Mouse (Mus musculus) liver, embryonic 16.5 days (tissue): ENCODE data around the gene Rassf5. TPM values are rescaled to one million over a fixed set of nuclear protein-coding genes. Genes with fewer than 3 reads are reported as not detected.
A peak's percentile ranks its signal among the peaks of the same experiment; 100 is the strongest.
"Not testable (repeated sequence)": the region's sequence is repeated elsewhere in the genome, so short reads cannot be mapped to it uniquely, and the experiment has no call there.

Source experiments
- ATAC-seq: fragments of 200-750 bp; cut with Nextera tagmentation; 2 replicates; pipeline ENCODE4 v1.8.0; 2017; ENCODE audit warnings: low read depth, mild to moderate bottlenecking, moderate number of reproducible peaks, moderate library complexity
- H3K27ac ChIP-seq: fragments of 300-500 bp; sonication (generic); 2 replicates; pipeline ENCODE4 v1.5.1; 2014; ENCODE audit warnings: mild to moderate bottlenecking, low read length
- H3K27me3 ChIP-seq: fragments of 300-500 bp; sonication (generic); 2 replicates; pipeline ENCODE4 v1.6.1; 2014; ENCODE audit warnings: low read depth, low read length, mixed read lengths; ENCODE audit not compliant: control insufficient read depth, insufficient read depth
- H3K36me3 ChIP-seq: fragments of 300-500 bp; sonication (generic); 2 replicates; pipeline ENCODE4 v1.6.1; 2014; ENCODE audit warnings: mild to moderate bottlenecking; ENCODE audit not compliant: control insufficient read depth, insufficient read depth
- H3K4me1 ChIP-seq: fragments of 300-500 bp; sonication (generic); 2 replicates; pipeline ENCODE4 v1.6.1; 2014; ENCODE audit warnings: low read depth, low read length, mixed read lengths; ENCODE audit not compliant: control insufficient read depth
- H3K4me2 ChIP-seq: fragments of 300-500 bp; sonication (generic); 2 replicates; pipeline ENCODE4 v1.6.1; 2014; ENCODE audit warnings: low read depth, low read length, mixed read lengths
- H3K4me3 ChIP-seq: fragments of 300-500 bp; sonication (generic); 2 replicates; pipeline ENCODE4 v1.5.1; 2014; ENCODE audit warnings: low read depth, mild to moderate bottlenecking, low read length
- H3K9ac ChIP-seq: fragments of 300-500 bp; sonication (generic); 2 replicates; pipeline ENCODE4 v1.6.1; 2014; ENCODE audit warnings: low read depth, low read length
- H3K9me3 ChIP-seq: fragments of 300-500 bp; sonication (generic); replicated peaks from 2 replicates; pipeline ENCODE4 v1.6.1; 2016; ENCODE audit warnings: low read length; ENCODE audit not compliant: control insufficient read depth
- WGBS: fragments of 180-500 bp; shearing (Covaris S2); extraction: QIAGEN DNeasy Blood & Tissue Kit; methylation state at CpG from one replicate; pipeline ENCODE4 v1.1.7; 2014; ENCODE audit not compliant: insufficient replicate concordance; 5-methylcytosine and 5-hydroxymethylcytosine counted together
- polyA plus RNA-seq: library from polyadenylated mRNA; unstranded; fragments of >200 nt; fragmentation: Nextera tagmentation; extraction: Ambion mirVana; gene quantifications from 2 replicates; pipeline ENCODE4 v1.2.1, GENCODE M21; 2015

Rassf5 gene
- polyA plus RNA-seq, 1 experiment from 2014 or later = 6.8 TPM

DNA sequence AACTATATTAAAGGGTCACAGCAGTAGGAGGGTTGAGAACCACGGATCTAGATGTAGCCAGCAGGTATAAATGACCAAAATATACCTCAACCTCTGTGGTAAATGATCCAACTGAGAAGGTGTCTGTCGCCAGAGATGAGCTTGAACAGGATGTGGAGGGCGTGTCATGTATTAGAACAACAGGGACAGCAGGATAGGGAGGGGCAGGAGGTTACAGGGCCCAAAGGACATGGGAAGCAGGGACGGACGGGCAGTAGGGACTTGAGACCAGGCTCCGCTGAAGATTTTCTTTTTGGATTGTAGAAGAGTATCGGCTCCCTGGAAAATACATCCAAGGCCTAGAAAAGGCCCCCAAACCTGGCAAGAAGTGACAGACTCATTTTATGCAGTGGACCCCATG lies 72.1 kb downstream of the Rassf5 start:
- Histone ChIP-seq H3K4me3 (no peak overlapping the region), H3K9me3 (no peaks in the 10 kb centered on the region), H3K36me3 (peaks cover 36% of the 10 kb centered on the region), H3K4me2 (no peak overlapping the region), H3K4me1 (no peaks in the 10 kb centered on the region), H3K9ac (no peak overlapping the region), H3K27ac (no peak overlapping the region), H3K27me3 (no peaks in the 10 kb centered on the region)
- WGBS = 72% methylated on average over 7 of the region's 7 CpGs
- no peak for ATAC-seq

- 84% methylated on average over 10 of the region's 10 CpGs for WGBS
- no peak overlapping the region for H3K9ac ChIP-seq
These were observed 77.4 kb downstream of the Rassf5 start for GRCm38 (mm10) chr1:131167612-131168011.

GRCm38 (mm10) chr1:131164427-131164826 lies 80.6 kb downstream of the Rassf5 start:
- 82% methylated on average over 6 of the region's 6 CpGs for WGBS
- Histone ChIP-seq H3K27me3 (no peaks in the 10 kb centered on the region), H3K4me3 (no peak overlapping the region), H3K36me3 (peaks cover 43% of the 10 kb centered on the region), H3K4me1 (no peaks in the 10 kb centered on the region), H3K27ac (no peak overlapping the region), H3K9ac (no peak overlapping the region), H3K4me2 (no peak overlapping the region), H3K9me3 (no peaks in the 10 kb centered on the region)
- ATAC-seq = no peak

More at GRCm38 (mm10) chr1:131167612-131168011, 77.4 kb downstream of the Rassf5 start:
- Histone ChIP-seq H3K9me3 (no peaks in the 10 kb centered on the region), H3K27me3 (no peaks in the 10 kb centered on the region), H3K4me1 (no peaks in the 10 kb centered on the region), H3K36me3 (peaks cover 43% of the 10 kb centered on the region), H3K4me2 (no peak overlapping the region), H3K27ac (no peak overlapping the region), H3K4me3 (no peak overlapping the region)
- ATAC-seq = no peak

DNA sequence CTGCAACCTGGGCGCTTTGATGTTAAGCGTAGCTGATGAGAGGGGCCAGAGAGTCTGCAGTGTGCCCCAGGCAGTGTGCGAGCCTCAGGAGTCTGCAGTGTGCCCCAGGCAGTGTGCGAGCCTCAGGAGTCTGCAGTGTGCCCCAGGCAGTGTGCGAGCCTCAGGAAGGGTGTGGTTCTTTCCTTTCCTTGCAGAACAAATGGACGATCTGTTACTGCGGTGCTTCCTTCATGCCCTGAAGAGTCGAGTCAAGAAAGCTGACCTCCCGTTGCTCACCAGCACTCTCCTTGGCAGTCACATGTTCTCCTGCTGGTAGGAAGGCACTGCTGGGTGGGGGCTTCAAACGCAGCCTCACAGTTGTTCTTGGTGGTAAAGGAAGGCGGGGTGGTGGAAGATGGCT lies 84.0 kb downstream of the Rassf5 start:
- Histone ChIP-seq H3K27ac (no peak overlapping the region), H3K4me1 (no peaks in the 10 kb centered on the region), H3K27me3 (no peaks in the 10 kb centered on the region), H3K9ac (no peak overlapping the region), H3K9me3 (no peaks in the 10 kb centered on the region), H3K4me3 (no peak overlapping the region), H3K4me2 (no peak overlapping the region), H3K36me3 (peaks cover 23% of the 10 kb centered on the region)
- ATAC-seq = 0 out of 2 replicates have a peak, but pooled peaks have one; percentile 23
- 38% methylated on average over 11 of the region's 11 CpGs for WGBS

DNA sequence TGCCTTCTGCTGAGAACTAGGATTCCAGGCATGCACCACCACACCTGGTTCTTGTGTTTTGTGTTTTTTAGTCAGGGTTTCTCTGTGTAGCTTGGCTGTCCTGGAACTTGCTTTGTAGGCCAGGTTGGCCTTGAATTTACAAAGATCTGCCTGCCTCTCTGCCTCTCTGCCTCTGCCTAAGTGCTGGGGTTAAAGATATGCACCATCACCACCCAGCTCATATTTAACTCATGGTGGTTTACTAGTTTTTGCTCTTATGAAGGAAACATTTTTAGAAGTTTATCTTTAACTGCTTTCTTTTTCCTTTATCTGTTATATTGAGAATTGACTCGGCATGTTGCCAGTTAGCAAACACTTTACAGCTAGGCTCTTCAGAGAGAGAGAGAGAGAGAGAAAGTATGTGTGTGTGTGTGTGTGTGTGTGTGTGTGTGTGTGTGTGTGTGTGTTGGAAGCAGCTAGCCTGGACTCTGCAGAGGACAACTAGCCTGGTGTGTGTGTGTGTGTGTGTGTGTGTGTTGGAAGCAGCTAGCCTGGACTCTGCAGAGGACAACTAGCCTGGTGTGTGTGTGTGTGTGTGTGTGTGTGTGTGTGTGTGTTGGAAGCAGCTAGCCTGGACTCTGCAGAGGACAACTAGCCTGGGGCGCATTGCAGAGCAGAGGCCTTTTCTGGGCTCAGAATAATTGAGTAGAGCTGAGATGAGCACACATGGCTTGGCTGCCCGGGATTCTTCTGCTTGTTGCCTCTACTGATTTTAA lies 85.3 kb downstream of the Rassf5 start:
- H3K9me3 ChIP-seq, H3K4me2 ChIP-seq, H3K4me3 ChIP-seq, H3K9ac ChIP-seq, H3K27me3 ChIP-seq, H3K4me1 ChIP-seq, H3K27ac ChIP-seq: not testable (repeated sequence)
- peaks cover 17% of the 10 kb centered on the region for H3K36me3 ChIP-seq
- 56% methylated on average over 3 of the region's 3 CpGs for WGBS
- peak; percentile 63 for ATAC-seq

- H3K9me3 ChIP-seq = no peaks in the 10 kb centered on the region
These were observed 89.6 kb downstream of the Rassf5 start for GRCm38 (mm10) chr1:131155456-131155855.

GRCm38 (mm10) chr1:131153018-131153629 lies 91.9 kb downstream of the Rassf5 start, which contains the start of gene Eif2d:
Gene Eif2d (plus strand): TSS chr1:131153181.
- peak within 1 kb of the TSS; percentile 66 for H3K27ac ChIP-seq
- peak within 1 kb of the TSS; percentile 78 for H3K9ac ChIP-seq
- peak within 1 kb of the TSS; percentile 90 for H3K4me3 ChIP-seq
- peaks cover 10% of the 10 kb centered on the region for H3K4me1 ChIP-seq
- no peaks in the 10 kb centered on the region for H3K9me3 ChIP-seq
- ATAC-seq = peak; percentile 99
- no peaks in the 10 kb centered on the region for H3K27me3 ChIP-seq
- under 1% methylated on average over 27 of the region's 27 CpGs for WGBS
- no peaks in the 10 kb centered on the region for H3K36me3 ChIP-seq
- H3K4me2 ChIP-seq = peak within 1 kb of the TSS; percentile 80

More at GRCm38 (mm10) chr1:131155456-131155855, 89.6 kb downstream of the Rassf5 start:
- Histone ChIP-seq H3K4me1 (peaks cover 10% of the 10 kb centered on the region), H3K27ac (no peak overlapping the region), H3K36me3 (peaks cover under 1% of the 10 kb centered on the region; the same call in 1 of the 2 replicates), H3K9ac (no peak overlapping the region), H3K27me3 (no peaks in the 10 kb centered on the region), H3K4me3 (no peak overlapping the region), H3K4me2 (no peak overlapping the region)
- WGBS = 51% methylated on average over 2 of the region's 2 CpGs
- no peak for ATAC-seq

- ATAC-seq = no peak
- no peaks in the 10 kb centered on the region for H3K27me3 ChIP-seq
- no peaks in the 10 kb centered on the region for H3K9me3 ChIP-seq
- H3K4me1 ChIP-seq = peaks cover 10% of the 10 kb centered on the region
- no peak overlapping the region for H3K27ac ChIP-seq
- no peak overlapping the region for H3K4me2 ChIP-seq
- H3K36me3 ChIP-seq = no peaks in the 10 kb centered on the region
- WGBS = 45% methylated on average over 1 of the region's 1 CpGs
- H3K4me3 ChIP-seq = no peak overlapping the region
- no peak overlapping the region for H3K9ac ChIP-seq
These were observed 95.6 kb downstream of the Rassf5 start for GRCm38 (mm10) chr1:131149496-131149895.

GRCm38 (mm10) chr1:131146181-131146614 lies 98.9 kb downstream of the Rassf5 start:
- H3K4me1 ChIP-seq = peaks cover 2% of the 10 kb centered on the region; the same call in 1 of the 2 replicates
- H3K9ac ChIP-seq = no peak overlapping the region
- no peak overlapping the region for H3K27ac ChIP-seq
- H3K4me2 ChIP-seq = no peak overlapping the region
- no peaks in the 10 kb centered on the region for H3K36me3 ChIP-seq
- no peak overlapping the region for H3K4me3 ChIP-seq
- H3K27me3 ChIP-seq = no peaks in the 10 kb centered on the region
- no peaks in the 10 kb centered on the region for H3K9me3 ChIP-seq
- no peak for ATAC-seq
- 23% methylated on average over 3 of the region's 3 CpGs for WGBS
